Mouse (Mus musculus) brain, embryonic 14.5 days (tissue): ENCODE data around the gene Gpr62. TPM values are rescaled to one million over a fixed set of nuclear protein-coding genes. Genes with fewer than 3 reads are reported as not detected.

ENCODE experiments used
- DNase-seq: peaks from one replicate; pipeline ENCODE4 v3.0.0-alpha.2; 2011; ENCODE audit warnings: low read depth
- CTCF ChIP-seq: fragments of 200-500 bp; IDR thresholded peaks from 2 replicates; pipeline ENCODE4 v1.5.1; 2012; ENCODE audit warnings: inconsistent platforms, mild to moderate bottlenecking, moderate library complexity, borderline replicate concordance; ENCODE audit not compliant: insufficient read depth, insufficient read length; ENCODE audit errors: extremely low read depth
- POLR2A ChIP-seq: fragments of 200-500 bp; IDR thresholded peaks from 2 replicates; pipeline ENCODE4 v1.6.1; 2012; ENCODE audit warnings: mild to moderate bottlenecking, inconsistent platforms, borderline replicate concordance; ENCODE audit not compliant: poor library complexity, insufficient read depth, insufficient read length, severe bottlenecking; ENCODE audit errors: extremely low read depth
- polyA plus RNA-seq: library from polyadenylated mRNA; depleted of rRNA; stranded (reverse); fragments of >200 nt; gene quantifications from 2 replicates; pipeline ENCODE4 v1.2.3, GENCODE M21; 2012

Gpr62 gene
- polyA plus RNA-seq, 1 experiment: 0.52 TPM

GRCm38 (mm10) chr9:106462430-106462800 lies 3.3 kb downstream of the Gpr62 start:
- DNase-seq: no peak
- TF ChIP-seq CTCF (no peak), POLR2A (no peak)

GRCm38 (mm10) chr9:106461641-106462429 lies 3.9 kb downstream of the Gpr62 start:
- DNase-seq: no peak
- TF ChIP-seq CTCF (no peak), POLR2A (no peak)

GRCm38 (mm10) chr9:106461026-106461415 lies 4.7 kb downstream of the Gpr62 start:
- DNase-seq: no peak
- TF ChIP-seq POLR2A: no peak
- no peak for TF ChIP-seq CTCF

- DNase-seq: no peak
Measured at GRCm38 (mm10) chr9:106460401-106461025, 5.2 kb downstream of the Gpr62 start.

GRCm38 (mm10) chr9:106459946-106460345 lies 5.8 kb downstream of the Gpr62 start:
- no peak for TF ChIP-seq CTCF
- TF ChIP-seq POLR2A: no peak
- DNase-seq: no peak

More at GRCm38 (mm10) chr9:106460401-106461025, 5.2 kb downstream of the Gpr62 start:
- no peak for TF ChIP-seq POLR2A
- no peak for TF ChIP-seq CTCF

- DNase-seq: no peak
- no peak for TF ChIP-seq POLR2A
Measured at GRCm38 (mm10) chr9:106457920-106458319, 7.8 kb downstream of the Gpr62 start.

GRCm38 (mm10) chr9:106457163-106457559 lies 8.6 kb downstream of the Gpr62 start:
- DNase-seq: peak; percentile 48
- no peak for TF ChIP-seq POLR2A

GRCm38 (mm10) chr9:106456325-106457162 lies 9.2 kb downstream of the Gpr62 start:
- peak; percentile 86 for DNase-seq
- TF ChIP-seq CTCF: no peak
- TF ChIP-seq POLR2A: no peak

GRCm38 (mm10) chr9:106454888-106455681 lies 10.7 kb downstream of the Gpr62 start:
- TF ChIP-seq POLR2A (peak; percentile 25; the same call in 1 of the 2 replicates), CTCF (no peak)
- peak; percentile 84 for DNase-seq

- TF ChIP-seq POLR2A: no peak
- no peak for TF ChIP-seq CTCF
- peak; percentile 62 for DNase-seq
Measured at GRCm38 (mm10) chr9:106454071-106454761, 11.5 kb downstream of the Gpr62 start.
